Mouse (Mus musculus) G1E (cell line): Measurements from ENCODE around the gene Slc22a4.

Source experiments
- CTCF ChIP-seq: IDR thresholded peaks from 2 replicates; pipeline ENCODE4 v1.5.1; 2012; ENCODE audit warnings: low read depth, low read length, inconsistent platforms, mixed read lengths
- GATA1 ChIP-seq: IDR thresholded peaks from 2 replicates; pipeline ENCODE4 v1.6.1; 2012; ENCODE audit warnings: borderline replicate concordance, low read length, inconsistent platforms, mixed read lengths
- GATA2 ChIP-seq: IDR thresholded peaks from 2 replicates; pipeline ENCODE4 v1.6.1; 2012; ENCODE audit warnings: low read depth, low read length, inconsistent platforms, borderline replicate concordance
- POLR2AphosphoS5 ChIP-seq: IDR thresholded peaks from 2 replicates; pipeline ENCODE4 v1.6.1; 2012; ENCODE audit warnings: low read depth, low read length, inconsistent platforms; ENCODE audit not compliant: insufficient replicate concordance
- TAL1 ChIP-seq: conservative IDR thresholded peaks from 2 replicates; pipeline ENCODE4 v1.6.1; 2012; ENCODE audit warnings: low read depth, low read length, inconsistent platforms, mixed read lengths

- TF ChIP-seq CTCF (no peak), TAL1 (no peak), POLR2AphosphoS5 (no peak), GATA1 (no peak), GATA2 (no peak)
These were observed 40.2 kb upstream of the Slc22a4 start for GRCm38 (mm10) chr11:54067996-54068519.
